Mouse (Mus musculus) forebrain, embryonic 12.5 days (tissue): Measurements from ENCODE around the gene Papolg. TPM values are rescaled to one million over a fixed set of nuclear protein-coding genes. Genes with fewer than 3 reads are reported as not detected.

ENCODE experiments used
- ATAC-seq: fragments of 200-750 bp; cut with Nextera tagmentation; 2 replicates; pipeline ENCODE4 v1.8.0; 2017; ENCODE audit warnings: moderate TSS enrichment; ENCODE audit not compliant: low FRiP score
- H3K27ac ChIP-seq: fragments of 300-500 bp; sonication (generic); 2 replicates; pipeline ENCODE4 v1.5.1; 2016; ENCODE audit warnings: mild to moderate bottlenecking
- H3K27me3 ChIP-seq: fragments of 300-500 bp; sonication (generic); 2 replicates; pipeline ENCODE4 v1.6.1; 2016; ENCODE audit warnings: mild to moderate bottlenecking
- H3K36me3 ChIP-seq: fragments of 300-500 bp; sonication (generic); replicated peaks from 2 replicates; pipeline ENCODE4 v1.6.1; 2016; ENCODE audit warnings: mild to moderate bottlenecking
- H3K4me1 ChIP-seq: fragments of 300-500 bp; sonication (generic); 2 replicates; pipeline ENCODE4 v1.6.1; 2016
- H3K4me2 ChIP-seq: fragments of 300-500 bp; sonication (generic); 2 replicates; pipeline ENCODE4 v1.6.1; 2016; ENCODE audit warnings: mild to moderate bottlenecking, moderate library complexity
- H3K4me3 ChIP-seq: fragments of 300-500 bp; sonication (generic); replicated peaks from 2 replicates; pipeline ENCODE4 v1.5.1; 2016; ENCODE audit warnings: mild to moderate bottlenecking
- H3K9ac ChIP-seq: fragments of 300-500 bp; sonication (generic); 2 replicates; pipeline ENCODE4 v1.6.1; 2016; ENCODE audit warnings: mild to moderate bottlenecking
- H3K9me3 ChIP-seq: fragments of 300-500 bp; sonication (generic); 2 replicates; pipeline ENCODE4 v1.6.1; 2016
- WGBS: fragments of 180-500 bp; shearing (Covaris S2); methylation state at CpG from one replicate; pipeline ENCODE4 v1.1.7; 2016; 5-methylcytosine and 5-hydroxymethylcytosine counted together
- polyA plus RNA-seq: library from polyadenylated mRNA; unstranded; fragments of >200 nt; fragmentation: Nextera tagmentation; extraction: Ambion mirVana; gene quantifications from 2 replicates; pipeline ENCODE4 v1.2.1, GENCODE M21; 2016

The Papolg gene
- polyA plus RNA-seq, 1 experiment from 2014 or later: 28.7 TPM

DNA sequence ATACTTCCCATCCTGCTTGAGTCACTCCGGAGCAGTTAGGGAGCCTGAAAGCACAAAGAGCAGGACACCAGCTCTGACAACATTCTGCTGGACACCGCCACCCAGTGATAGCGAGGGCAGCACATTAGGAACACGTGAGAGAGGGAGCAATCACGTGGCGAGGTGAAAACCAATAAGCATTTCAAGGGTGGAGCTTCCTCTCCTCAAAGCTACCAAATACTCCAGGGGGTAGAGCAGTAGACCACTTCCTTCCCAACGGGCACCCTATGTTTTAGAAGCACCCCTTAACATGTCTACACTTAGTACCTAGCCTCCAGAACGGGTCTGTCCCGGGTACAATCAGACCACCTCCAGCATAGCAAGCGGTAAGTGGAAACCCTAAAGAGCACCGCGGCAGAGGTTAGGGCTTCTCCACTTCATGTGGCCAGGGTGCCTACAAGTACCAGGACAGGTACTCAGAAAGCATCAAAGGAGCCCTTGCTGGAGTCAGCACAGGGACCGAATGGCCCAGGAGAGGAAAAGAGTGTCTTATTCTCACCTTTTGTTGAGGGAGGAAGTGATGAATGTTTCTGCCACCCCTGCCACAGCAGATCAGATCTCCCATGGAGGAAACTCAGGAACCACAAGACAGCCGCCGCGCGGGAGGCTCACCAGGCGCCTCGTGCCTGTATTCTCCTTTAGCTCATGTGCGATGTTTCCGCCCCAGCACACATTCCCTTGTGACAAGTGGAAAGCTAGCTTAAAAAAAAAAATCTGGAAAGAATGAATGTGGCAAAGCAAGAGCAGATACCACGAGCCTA is 48.8 kb downstream of the Papolg start:
- no peak overlapping the region for H3K9ac ChIP-seq
- H3K4me2 ChIP-seq: no peak overlapping the region
- no peak for ATAC-seq
- WGBS: 74% methylated on average over 22 of the region's 22 CpGs
- H3K27ac ChIP-seq: no peak overlapping the region
- H3K9me3 ChIP-seq: no peaks in the 10 kb centered on the region
- no peaks in the 10 kb centered on the region for H3K27me3 ChIP-seq
- H3K36me3 ChIP-seq: no peaks in the 10 kb centered on the region
- no peak overlapping the region for H3K4me3 ChIP-seq
- peaks cover 4% of the 10 kb centered on the region; the same call in 1 of the 2 replicates for H3K4me1 ChIP-seq

DNA sequence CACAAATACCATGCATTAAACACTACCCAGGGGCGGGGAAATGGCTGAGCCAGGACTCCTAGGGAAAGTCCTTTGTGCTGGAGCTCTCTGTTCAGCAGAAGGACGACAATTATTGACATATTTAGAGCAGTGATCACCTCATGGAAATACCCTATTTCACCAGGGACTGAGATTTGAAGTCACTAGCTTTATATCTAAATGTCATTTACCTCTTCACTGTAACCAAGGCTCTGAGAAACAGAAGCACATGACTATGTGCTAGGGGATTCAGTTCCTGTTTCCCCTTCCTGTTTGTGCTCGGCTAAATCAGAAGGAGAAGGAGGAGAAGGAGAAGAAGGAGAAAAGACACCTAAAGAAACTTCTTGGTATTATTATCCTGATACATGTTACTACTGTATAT is 71.8 kb downstream of the Papolg start:
- Histone ChIP-seq H3K36me3 (no peaks in the 10 kb centered on the region), H3K27ac (no peak overlapping the region), H3K9me3 (no peaks in the 10 kb centered on the region), H3K9ac (no peak overlapping the region), H3K27me3 (no peaks in the 10 kb centered on the region), H3K4me3 (no peak overlapping the region), H3K4me1 (no peaks in the 10 kb centered on the region), H3K4me2 (no peak overlapping the region)
- no peak for ATAC-seq
- WGBS: 78% methylated on average over 3 of the region's 3 CpGs

DNA sequence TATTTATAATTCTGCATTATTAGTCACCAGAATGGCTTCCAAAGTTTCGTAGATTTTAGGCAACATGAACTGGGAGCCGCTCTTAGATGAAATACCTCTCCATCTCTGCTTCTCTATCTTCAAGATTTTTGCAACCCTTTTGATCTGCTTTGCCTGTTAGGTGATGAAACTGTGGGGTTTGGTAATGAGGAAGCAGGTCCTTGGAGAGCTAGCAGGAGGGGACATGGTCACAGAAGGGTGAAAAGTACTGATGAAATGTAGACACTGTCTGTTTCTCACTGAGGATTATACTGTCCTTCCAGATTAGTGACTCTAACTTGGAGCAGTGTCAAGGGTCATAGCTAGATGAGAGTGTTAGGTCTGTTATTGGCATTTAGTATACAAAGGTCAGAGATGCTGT is 73.4 kb downstream of the Papolg start:
- no peaks in the 10 kb centered on the region for H3K4me1 ChIP-seq
- no peak overlapping the region for H3K27ac ChIP-seq
- no peak overlapping the region for H3K9ac ChIP-seq
- H3K9me3 ChIP-seq: no peaks in the 10 kb centered on the region
- no peak overlapping the region for H3K4me2 ChIP-seq
- no peak for ATAC-seq
- H3K36me3 ChIP-seq: no peaks in the 10 kb centered on the region
- no peak overlapping the region for H3K4me3 ChIP-seq
- no peaks in the 10 kb centered on the region for H3K27me3 ChIP-seq
- WGBS: 88% methylated on average over 2 of the region's 2 CpGs

DNA sequence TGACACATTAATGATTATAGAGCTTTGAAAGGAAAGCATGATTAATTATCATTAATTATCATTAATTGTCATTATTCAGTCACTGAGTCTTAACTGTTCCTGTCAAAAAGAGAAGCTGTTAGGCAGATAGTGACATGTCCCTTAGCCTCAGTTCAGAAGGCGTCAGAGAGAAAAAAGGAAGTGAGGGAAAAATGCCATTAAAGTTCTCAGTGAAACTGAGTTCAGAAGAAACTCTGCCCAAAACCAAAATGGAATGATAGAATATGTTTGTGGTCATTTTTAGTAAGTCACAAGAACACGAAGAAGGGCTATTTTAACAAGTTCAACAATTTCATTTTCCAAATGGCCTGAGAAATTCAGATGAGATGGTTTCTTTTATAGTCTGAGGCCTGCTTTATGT is 74.1 kb downstream of the Papolg start:
- H3K9me3 ChIP-seq: no peaks in the 10 kb centered on the region
- H3K4me3 ChIP-seq: no peak overlapping the region
- 78% methylated on average over 2 of the region's 2 CpGs for WGBS

DNA sequence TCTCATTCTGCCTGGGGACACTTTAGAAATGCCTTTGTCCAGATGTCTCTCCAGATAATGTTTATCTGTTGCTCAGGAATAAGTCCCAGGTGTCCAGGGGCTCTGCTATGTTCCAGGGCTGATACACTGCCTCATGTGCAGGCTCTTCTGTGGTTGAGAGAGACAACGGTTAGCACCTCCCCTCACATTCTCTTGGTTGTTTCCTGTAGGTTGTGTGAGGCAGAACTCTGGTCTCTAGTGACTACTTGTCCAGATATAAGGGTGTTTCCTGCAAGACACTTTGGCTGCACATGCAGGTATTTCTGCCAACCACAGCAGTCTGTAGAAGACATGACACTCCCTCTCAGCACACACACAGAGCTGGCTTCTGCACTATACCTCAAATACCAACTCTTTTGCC is 76.3 kb downstream of the Papolg start:
- no peak overlapping the region for H3K9ac ChIP-seq
- H3K4me1 ChIP-seq: no peaks in the 10 kb centered on the region
- H3K4me3 ChIP-seq: no peak overlapping the region
- no peak overlapping the region for H3K4me2 ChIP-seq
- 85% methylated on average over 1 of the region's 1 CpGs for WGBS
- ATAC-seq: no peak
- H3K27ac ChIP-seq: no peak overlapping the region
- no peaks in the 10 kb centered on the region for H3K36me3 ChIP-seq
- no peaks in the 10 kb centered on the region for H3K27me3 ChIP-seq
- no peaks in the 10 kb centered on the region for H3K9me3 ChIP-seq

More for the DNA sequence above, 74.1 kb downstream of the Papolg start:
- no peak for ATAC-seq
- no peak overlapping the region for H3K4me2 ChIP-seq
- H3K4me1 ChIP-seq: no peaks in the 10 kb centered on the region
- H3K27me3 ChIP-seq: no peaks in the 10 kb centered on the region
- H3K9ac ChIP-seq: no peak overlapping the region
- no peaks in the 10 kb centered on the region for H3K36me3 ChIP-seq
- H3K27ac ChIP-seq: no peak overlapping the region

Other genes with a start within 250 kb of the Papolg start
- 23.8 and 24.9 TPM in 2 replicates for gene Pus10, start 229.6 kb downstream of the Papolg start, polyA plus RNA-seq
- 42.8 and 45.9 TPM in 2 replicates for gene Pex13, start 229.3 kb downstream of the Papolg start, polyA plus RNA-seq
- 0.33 and 0.57 TPM in 2 replicates for gene Rel, start 124.3 kb downstream of the Papolg start, polyA plus RNA-seq
- gene A830031A19Rik, start 179.8 kb upstream of the Papolg start, polyA plus RNA-seq: not detected in 2 replicates
- gene Bcl11a, start 182.8 kb upstream of the Papolg start, polyA plus RNA-seq: 129 and 130 TPM in 2 replicates